Mouse (Mus musculus): ENCODE data around the gene Sh3pxd2a. TPM values are rescaled to one million over a fixed set of nuclear protein-coding genes. Genes with fewer than 3 reads are reported as not detected.

Gene Sh3pxd2a
- total and polyA plus RNA-seq, 3 experiments: 33.1 to 90.0 (median 68.2) TPM

- peak; percentile 81 for DNase-seq
Measured at GRCm38 (mm10) chr19:47339165-47339564, 125.0 kb downstream of the Sh3pxd2a start.

DNA sequence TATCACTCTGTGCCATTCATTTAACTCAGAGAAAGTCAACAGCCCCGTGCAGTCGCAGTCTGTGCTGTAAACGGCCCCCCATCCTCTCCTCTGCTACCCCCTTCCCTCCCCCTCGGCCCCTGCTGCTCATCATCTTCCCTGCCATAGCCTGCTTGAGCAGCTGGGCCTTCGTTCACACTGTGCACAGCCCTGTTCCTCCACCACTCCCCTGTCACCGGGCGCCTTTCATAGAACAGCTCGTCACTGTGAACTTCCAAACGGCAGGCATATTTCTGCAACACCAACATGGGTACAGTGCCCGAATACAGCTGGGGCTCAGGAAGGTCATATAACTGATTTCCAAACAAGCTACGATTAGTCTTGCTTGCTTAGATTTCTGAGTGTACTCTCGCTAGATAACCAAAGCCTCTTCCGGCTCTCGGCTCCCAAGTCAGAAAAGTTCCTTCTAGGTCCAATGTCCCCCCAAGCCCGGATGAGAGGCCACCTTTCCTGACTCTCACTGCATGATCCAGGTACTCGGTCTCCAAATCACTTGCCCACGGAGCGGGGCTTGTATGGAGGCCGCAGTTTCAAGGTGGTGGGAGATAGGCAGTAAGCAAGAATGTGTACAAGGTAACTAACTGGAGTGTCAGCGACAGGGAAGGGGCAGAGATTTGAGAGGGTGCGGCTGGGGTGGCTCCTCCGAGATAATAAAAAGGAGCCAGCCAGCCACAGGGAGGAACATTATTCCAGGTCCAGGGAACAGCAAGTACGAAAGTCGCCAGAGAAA lies 125.6 kb downstream of the Sh3pxd2a start:
- DNase-seq: no peak

DNA sequence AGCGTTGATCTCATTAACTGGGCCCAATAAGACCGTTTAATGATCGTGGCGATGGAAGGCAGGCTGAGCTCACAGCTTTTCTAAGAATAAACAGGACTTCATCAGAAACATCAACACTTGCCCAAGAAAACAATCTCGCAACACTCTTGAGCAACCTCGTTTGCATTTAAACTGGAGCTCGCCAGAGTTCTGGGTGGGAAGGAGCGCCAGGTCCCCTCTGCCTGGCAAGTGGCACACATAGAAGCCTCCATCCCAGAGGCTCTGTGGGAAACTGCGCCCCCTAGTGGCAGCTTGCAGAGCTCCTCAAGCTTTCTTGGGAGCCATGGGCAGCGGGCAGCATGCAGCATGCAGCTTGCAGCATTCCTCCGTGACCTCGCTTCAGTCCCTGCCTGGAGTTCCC lies 126.5 kb downstream of the Sh3pxd2a start:
- peak; percentile 91 for DNase-seq

GRCm38 (mm10) chr19:47337191-47337590 lies 127.0 kb downstream of the Sh3pxd2a start:
- no peak for DNase-seq

DNA sequence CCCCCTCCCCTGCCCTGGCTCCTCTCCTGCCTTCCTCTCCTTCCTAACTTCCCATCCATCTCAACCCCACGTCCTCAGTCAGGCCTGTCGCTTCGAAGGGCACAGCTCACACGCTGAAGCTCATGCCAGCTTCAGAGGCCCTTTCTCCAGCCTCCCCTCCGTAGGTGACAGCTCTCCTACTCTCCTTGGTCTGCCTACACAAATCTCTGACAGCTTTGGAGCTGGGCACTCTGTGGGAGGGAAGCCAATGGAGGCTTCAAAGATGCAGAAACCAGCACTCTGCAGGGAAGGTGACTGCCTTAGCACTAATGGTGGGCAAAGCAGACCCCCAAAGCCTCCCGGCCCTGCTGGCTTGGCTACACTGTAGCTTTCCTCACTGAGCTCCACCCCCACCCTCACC lies 128.9 kb downstream of the Sh3pxd2a start:
- DNase-seq: no peak

GRCm38 (mm10) chr19:47334713-47335112 lies 129.5 kb downstream of the Sh3pxd2a start:
- no peak for DNase-seq

- DNase-seq: no peak
Measured at GRCm38 (mm10) chr19:47330743-47331227, 133.4 kb downstream of the Sh3pxd2a start.

DNA sequence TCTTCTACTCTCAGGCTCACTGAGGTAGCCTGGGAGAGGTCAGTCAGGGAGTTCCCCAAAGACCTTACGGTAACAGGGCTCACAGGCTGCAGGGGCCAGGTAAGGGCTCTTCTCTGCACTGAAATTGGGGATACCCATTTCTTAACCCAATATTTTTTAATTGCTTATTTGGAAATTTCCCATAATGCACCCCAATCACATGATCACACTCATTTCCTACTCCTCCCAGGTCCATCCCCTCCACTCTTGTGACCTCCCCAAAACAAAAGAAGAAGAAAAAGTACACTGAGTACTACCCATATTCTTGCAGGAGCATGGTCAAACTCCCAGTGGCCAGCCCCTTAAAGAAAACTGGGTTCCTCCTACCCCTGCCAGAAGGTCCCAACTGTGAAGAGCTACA lies 135.1 kb downstream of the Sh3pxd2a start:
- DNase-seq: no peak

DNA sequence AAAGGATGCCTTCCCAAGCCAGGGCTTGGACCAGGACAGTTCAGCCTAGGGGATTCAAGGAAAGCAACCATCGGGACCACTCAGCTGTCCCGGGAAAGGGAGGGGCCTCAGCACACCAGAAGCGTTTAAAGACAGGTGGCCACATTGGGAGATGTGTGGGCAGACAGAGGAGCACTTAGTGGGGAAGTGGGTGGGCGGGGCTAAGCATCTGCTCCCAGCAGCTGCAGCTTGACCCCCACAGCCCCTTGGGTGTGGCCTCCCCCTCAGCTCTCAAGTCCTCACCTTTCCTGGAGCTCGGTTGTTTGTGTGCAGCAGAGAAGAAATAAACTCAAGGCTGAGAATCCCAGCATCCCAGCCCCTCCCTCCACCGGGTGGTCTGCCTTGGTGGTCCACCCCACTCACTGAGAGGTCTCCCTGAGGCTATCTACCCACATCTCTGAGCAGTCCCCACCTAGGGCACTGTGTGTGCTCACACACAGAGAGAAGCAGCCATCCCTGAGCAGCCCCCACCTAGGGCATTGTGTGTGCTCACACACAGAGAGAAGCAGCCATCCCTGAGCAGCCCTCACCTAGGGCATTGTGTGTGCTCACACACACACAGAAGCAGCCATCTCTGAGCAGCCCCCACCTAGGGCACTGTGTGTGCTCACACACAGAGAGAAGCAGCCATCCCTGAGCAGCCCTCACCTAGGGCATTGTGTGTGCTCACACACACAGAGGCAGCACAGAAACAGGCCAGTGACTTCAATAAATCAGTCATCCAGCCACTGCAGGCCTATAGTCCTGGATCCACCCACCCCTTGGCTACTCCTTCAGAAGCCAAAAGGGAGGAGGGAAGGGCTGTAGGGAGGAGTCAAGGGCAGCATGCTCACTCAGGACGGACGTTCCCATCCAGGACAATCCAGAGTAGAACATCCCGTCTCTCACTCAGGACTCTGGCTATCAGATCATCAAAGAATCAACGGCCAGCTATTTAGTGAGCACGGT lies 136.0 kb downstream of the Sh3pxd2a start:
- DNase-seq: no peak

GRCm38 (mm10) chr19:47325881-47326280 lies 138.3 kb downstream of the Sh3pxd2a start:
- no peak for DNase-seq

GRCm38 (mm10) chr19:47323096-47323849 lies 140.9 kb downstream of the Sh3pxd2a start:
- no peak for DNase-seq

DNA sequence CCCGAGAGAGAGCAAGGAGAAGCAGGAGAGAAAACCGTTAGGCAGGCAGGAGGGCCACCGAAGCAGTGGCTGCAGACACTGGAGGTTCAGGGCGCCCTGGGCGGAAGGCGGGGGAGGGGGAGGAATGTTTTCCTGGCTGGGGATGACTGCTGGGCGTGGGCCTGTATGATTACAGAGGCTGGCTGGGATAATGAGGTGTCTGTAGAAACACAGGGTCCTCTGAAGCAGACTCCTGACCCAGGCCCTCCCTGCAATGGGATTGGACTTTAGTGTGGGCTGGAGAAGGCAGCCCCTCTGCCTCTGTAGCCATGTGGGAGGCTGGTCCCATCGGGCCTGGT lies 143.9 kb downstream of the Sh3pxd2a start:
- peak; percentile 61 for DNase-seq

GRCm38 (mm10) chr19:47319521-47320330 lies 144.5 kb downstream of the Sh3pxd2a start:
- no peak for DNase-seq

- DNase-seq: no peak
Measured at GRCm38 (mm10) chr19:47319061-47319460, 145.1 kb downstream of the Sh3pxd2a start.

- DNase-seq: no peak
Measured at GRCm38 (mm10) chr19:47317063-47317938, 146.9 kb downstream of the Sh3pxd2a start.

DNA sequence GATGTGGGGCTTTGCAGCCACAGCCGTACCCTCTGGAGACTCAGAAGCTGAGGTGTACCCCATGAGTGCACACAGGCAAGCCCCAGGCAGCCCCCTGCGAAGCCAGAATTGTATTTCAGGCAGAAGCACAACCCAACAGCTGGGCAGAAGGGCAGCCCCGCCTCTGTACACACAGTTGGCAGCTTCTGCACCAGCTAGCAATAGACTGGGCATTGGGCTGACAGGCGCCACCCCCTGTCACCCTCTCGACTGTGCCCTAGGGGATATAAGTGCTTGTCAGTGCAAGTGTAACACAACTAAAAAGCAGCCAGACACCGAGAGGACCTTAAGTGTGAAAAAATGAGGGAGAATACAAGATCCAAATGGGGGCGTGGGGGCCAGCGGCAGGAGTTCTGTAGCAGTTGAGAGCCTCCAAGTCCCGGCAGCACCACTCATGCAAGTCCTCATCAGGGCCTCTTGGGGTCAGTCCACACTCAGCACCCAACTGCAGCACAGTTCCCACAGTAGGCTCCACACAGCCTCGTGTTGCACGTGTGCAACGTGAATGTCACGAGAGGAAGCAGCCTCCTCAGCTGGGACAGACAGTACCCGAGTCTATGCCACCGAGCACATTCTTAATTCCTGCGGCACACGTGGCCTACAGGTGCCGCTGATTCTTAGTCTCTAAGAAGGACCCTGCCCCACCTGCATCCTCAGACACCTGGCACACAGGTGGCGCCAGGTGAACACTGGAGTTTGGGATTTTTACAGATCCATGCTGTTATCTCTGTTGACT lies 147.7 kb downstream of the Sh3pxd2a start:
- no peak for DNase-seq

DNA sequence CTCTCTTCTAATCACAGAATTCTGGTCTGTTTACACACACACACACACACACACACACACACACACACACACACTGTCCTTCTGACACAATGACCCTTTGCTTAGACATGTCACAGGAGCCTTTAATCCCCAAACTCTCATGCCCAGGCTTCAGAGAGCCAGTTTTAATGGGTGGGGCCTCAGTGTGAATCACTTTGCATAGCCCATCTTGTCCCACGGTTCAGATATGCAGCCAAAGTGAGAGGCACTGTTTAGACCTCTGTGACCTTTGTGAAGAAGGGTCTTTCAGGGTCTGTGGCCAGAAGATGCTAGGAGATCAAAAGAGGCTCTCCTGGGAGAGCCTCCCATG lies 148.3 kb downstream of the Sh3pxd2a start:
- no peak for DNase-seq

- DNase-seq: no peak
Measured at GRCm38 (mm10) chr19:47315091-47315916, 148.9 kb downstream of the Sh3pxd2a start.
